Mouse (Mus musculus): ENCODE measurements around the gene Alk.

The Alk gene

GRCm38 (mm10) chr17:72253411-72253810 is 351.0 kb downstream of the Alk start:
- DNase-seq (ENCODE audit: low spot score): no peak

GRCm38 (mm10) chr17:72251554-72251953 is 352.9 kb downstream of the Alk start:
- no peak for DNase-seq (ENCODE audit: low spot score)

GRCm38 (mm10) chr17:72250482-72251405 is 353.7 kb downstream of the Alk start:
- DNase-seq (ENCODE audit: low spot score): no peak

GRCm38 (mm10) chr17:72242036-72242435 is 362.4 kb downstream of the Alk start:
- DNase-seq (ENCODE audit: low spot score): peak; percentile 64

- DNase-seq (ENCODE audit: low spot score): peak; percentile 45
These were observed 367.1 kb downstream of the Alk start for GRCm38 (mm10) chr17:72237315-72237714.

- DNase-seq (ENCODE audit: low spot score): no peak
These were observed 373.5 kb downstream of the Alk start for GRCm38 (mm10) chr17:72230891-72231290.

GRCm38 (mm10) chr17:72218816-72219215 is 385.6 kb downstream of the Alk start:
- DNase-seq (ENCODE audit: low spot score): no peak

GRCm38 (mm10) chr17:72197576-72197975 is 406.9 kb downstream of the Alk start:
- DNase-seq (ENCODE audit: low spot score): no peak

- no peak for DNase-seq (ENCODE audit: low spot score)
These were observed 409.3 kb downstream of the Alk start for GRCm38 (mm10) chr17:72194976-72195650.

GRCm38 (mm10) chr17:72190536-72190935 is 413.9 kb downstream of the Alk start:
- DNase-seq (ENCODE audit: low spot score): no peak

- DNase-seq (ENCODE audit: low spot score): no peak
These were observed 417.4 kb downstream of the Alk start for GRCm38 (mm10) chr17:72187026-72187425.

GRCm38 (mm10) chr17:72182414-72182813 is 422.0 kb downstream of the Alk start:
- no peak for DNase-seq (ENCODE audit: low spot score)

- DNase-seq (ENCODE audit: low spot score): no peak
These were observed 424.2 kb downstream of the Alk start for GRCm38 (mm10) chr17:72180200-72180599.

GRCm38 (mm10) chr17:72179722-72180140 is 424.7 kb downstream of the Alk start:
- no peak for DNase-seq (ENCODE audit: low spot score)

- no peak for DNase-seq (ENCODE audit: low spot score)
These were observed 430.6 kb downstream of the Alk start for GRCm38 (mm10) chr17:72173778-72174177.

- no peak for DNase-seq (ENCODE audit: low spot score)
These were observed 436.3 kb downstream of the Alk start for GRCm38 (mm10) chr17:72168152-72168551.

GRCm38 (mm10) chr17:72158857-72159385 is 445.5 kb downstream of the Alk start:
- DNase-seq (ENCODE audit: low spot score): no peak

GRCm38 (mm10) chr17:72157830-72158629 is 446.4 kb downstream of the Alk start:
- DNase-seq (ENCODE audit: low spot score): no peak

- no peak for DNase-seq (ENCODE audit: low spot score)
These were observed 451.4 kb downstream of the Alk start for GRCm38 (mm10) chr17:72153038-72153437.

GRCm38 (mm10) chr17:72144946-72145598 is 459.4 kb downstream of the Alk start:
- no peak for DNase-seq (ENCODE audit: low spot score)

- DNase-seq (ENCODE audit: low spot score): no peak
These were observed 460.0 kb downstream of the Alk start for GRCm38 (mm10) chr17:72144461-72144860.

Measured in testis, postnatal 10 days (tissue).